Mouse (Mus musculus) kidney, embryonic 15.5 days (tissue): ENCODE results near the gene Negr1. TPM values are rescaled to one million over a fixed set of nuclear protein-coding genes. Genes with fewer than 3 reads are reported as not detected.

Experiments used
- ATAC-seq: fragments of 200-750 bp; cut with Nextera tagmentation; replicated peaks from 2 replicates; pipeline ENCODE4 v1.8.0; 2017; ENCODE audit warnings: moderate TSS enrichment; ENCODE audit not compliant: low FRiP score
- H3K27ac ChIP-seq: fragments of 300-500 bp; sonication (generic); 2 replicates; pipeline ENCODE4 v1.5.1; 2015; ENCODE audit warnings: mild to moderate bottlenecking, inconsistent platforms
- H3K27me3 ChIP-seq: fragments of 300-500 bp; sonication (generic); 2 replicates; pipeline ENCODE4 v1.6.1; 2015; ENCODE audit warnings: inconsistent platforms
- H3K36me3 ChIP-seq: fragments of 300-500 bp; sonication (generic); 2 replicates; pipeline ENCODE4 v1.6.1; 2015; ENCODE audit warnings: inconsistent platforms
- H3K4me1 ChIP-seq: fragments of 300-500 bp; sonication (generic); 2 replicates; pipeline ENCODE4 v1.6.1; 2015; ENCODE audit warnings: inconsistent platforms
- H3K4me2 ChIP-seq: fragments of 300-500 bp; sonication (generic); 2 replicates; pipeline ENCODE4 v1.6.1; 2015; ENCODE audit warnings: moderate library complexity, mild to moderate bottlenecking, inconsistent platforms
- H3K4me3 ChIP-seq: fragments of 300-500 bp; sonication (generic); replicated peaks from 2 replicates; pipeline ENCODE4 v1.5.1; 2015; ENCODE audit warnings: mild to moderate bottlenecking, inconsistent platforms
- H3K9ac ChIP-seq: fragments of 300-500 bp; sonication (generic); 2 replicates; pipeline ENCODE4 v1.6.1; 2015; ENCODE audit warnings: mild to moderate bottlenecking, inconsistent platforms
- H3K9me3 ChIP-seq: fragments of 300-500 bp; sonication (generic); replicated peaks from 2 replicates; pipeline ENCODE4 v1.6.1; 2016; ENCODE audit warnings: inconsistent platforms
- WGBS: fragments of 180-500 bp; shearing (Covaris S2); methylation state at CpG from one replicate; pipeline ENCODE4 v1.1.7; 2015; ENCODE audit warnings: mixed read lengths; 5-methylcytosine and 5-hydroxymethylcytosine counted together
- polyA plus RNA-seq: library from polyadenylated mRNA; unstranded; fragments of >200 nt; fragmentation: Nextera tagmentation; extraction: Ambion mirVana; gene quantifications from 2 replicates; pipeline ENCODE4 v1.2.1, GENCODE M21; 2015

Negr1 gene
- polyA plus RNA-seq, 1 experiment from 2014 or later = 11.2 TPM

DNA sequence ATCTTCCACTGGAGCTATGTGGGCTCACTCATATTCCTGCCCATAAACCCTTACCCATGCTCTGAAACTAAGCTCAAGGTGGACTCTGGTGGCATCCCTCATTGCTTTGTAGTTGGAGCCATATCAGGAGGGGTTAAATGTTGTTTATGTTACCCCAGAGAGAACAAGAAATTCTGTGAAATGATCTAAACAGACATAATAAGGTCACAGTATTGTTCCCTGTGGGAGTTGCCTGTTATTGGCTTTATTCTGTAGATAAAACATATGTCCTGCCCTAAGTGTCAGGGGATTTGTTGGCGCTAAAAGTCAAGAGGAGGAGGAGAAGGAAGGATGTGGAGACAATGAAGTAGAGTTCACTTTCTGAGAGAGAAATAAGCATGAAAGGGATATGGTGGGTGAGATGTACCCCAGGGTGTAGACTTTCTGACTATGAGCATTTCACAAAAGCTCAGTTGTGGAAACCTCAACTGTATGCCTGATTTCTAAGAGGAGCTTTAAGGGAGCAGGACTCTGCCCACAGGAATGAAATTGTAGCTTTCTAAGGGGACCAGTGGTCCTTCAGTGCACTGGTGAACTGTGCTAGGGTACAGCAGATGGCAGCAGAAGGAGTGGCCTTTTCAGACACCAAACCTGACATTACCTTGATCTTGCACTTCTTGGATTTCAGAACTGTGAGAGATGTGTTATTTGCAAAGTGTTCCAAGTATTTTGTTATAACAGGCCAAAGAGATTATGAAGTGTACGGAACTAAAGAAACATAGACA is 368.3 kb downstream of the Negr1 start:
- no peaks in the 10 kb centered on the region for H3K9me3 ChIP-seq

DNA sequence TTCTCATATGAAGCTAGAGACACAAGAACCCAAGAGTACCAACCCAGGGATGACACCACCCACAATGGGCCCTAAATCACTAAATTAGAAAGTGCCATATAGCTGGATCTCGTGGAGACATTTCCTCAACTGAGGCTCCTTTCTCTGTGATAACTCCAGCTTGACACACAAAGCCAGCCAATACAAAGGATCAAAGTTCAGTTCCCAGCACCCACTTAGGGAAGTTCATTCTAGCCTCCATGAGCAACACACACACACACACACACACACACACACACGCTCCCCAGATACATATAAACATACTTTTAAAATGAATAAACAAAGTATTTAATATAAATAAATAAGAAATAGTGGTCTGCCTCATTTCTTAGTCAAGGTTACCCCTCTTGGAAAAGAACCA is 369.4 kb downstream of the Negr1 start:
- WGBS = 90% methylated on average over 2 of the region's 2 CpGs
- no peaks in the 10 kb centered on the region for H3K27me3 ChIP-seq
- H3K9me3 ChIP-seq = no peaks in the 10 kb centered on the region
- no peaks in the 10 kb centered on the region for H3K4me1 ChIP-seq
- H3K36me3 ChIP-seq = no peaks in the 10 kb centered on the region
- no peak overlapping the region for H3K4me2 ChIP-seq
- no peak for ATAC-seq
- no peak overlapping the region for H3K27ac ChIP-seq
- H3K4me3 ChIP-seq = no peak overlapping the region
- no peak overlapping the region for H3K9ac ChIP-seq

More for the DNA sequence above, 368.3 kb downstream of the Negr1 start:
- Histone ChIP-seq H3K4me3 (no peak overlapping the region), H3K4me1 (no peaks in the 10 kb centered on the region), H3K4me2 (no peak overlapping the region), H3K9ac (no peak overlapping the region), H3K27ac (no peak overlapping the region), H3K27me3 (no peaks in the 10 kb centered on the region), H3K36me3 (no peaks in the 10 kb centered on the region)
- ATAC-seq = no peak
- 83% methylated on average over 2 of the region's 2 CpGs for WGBS

DNA sequence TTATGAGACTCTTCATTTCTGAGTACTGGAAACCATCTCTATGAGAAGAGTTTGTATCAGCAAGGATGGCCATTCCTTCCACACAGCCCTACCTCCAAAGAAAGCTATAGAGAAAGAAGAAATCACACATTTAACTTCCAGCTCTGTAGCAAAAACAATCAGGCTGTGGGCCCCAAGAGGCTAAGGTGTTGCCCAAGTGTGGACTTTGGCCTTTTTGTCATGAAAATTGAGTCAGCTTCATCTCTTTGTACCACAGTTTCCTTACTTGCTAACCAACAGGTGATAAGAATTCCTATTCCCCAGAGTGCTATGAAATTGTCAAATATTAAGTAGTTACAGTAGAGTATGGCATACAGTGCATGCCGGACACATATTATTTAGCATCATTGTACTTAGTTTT is 369.9 kb downstream of the Negr1 start:
- Histone ChIP-seq H3K4me1 (no peaks in the 10 kb centered on the region), H3K9me3 (no peaks in the 10 kb centered on the region), H3K9ac (no peak overlapping the region), H3K36me3 (no peaks in the 10 kb centered on the region), H3K4me2 (no peak overlapping the region), H3K4me3 (no peak overlapping the region), H3K27me3 (no peaks in the 10 kb centered on the region), H3K27ac (no peak overlapping the region)
- 92% methylated on average over 1 of the region's 1 CpGs for WGBS
- ATAC-seq = no peak

DNA sequence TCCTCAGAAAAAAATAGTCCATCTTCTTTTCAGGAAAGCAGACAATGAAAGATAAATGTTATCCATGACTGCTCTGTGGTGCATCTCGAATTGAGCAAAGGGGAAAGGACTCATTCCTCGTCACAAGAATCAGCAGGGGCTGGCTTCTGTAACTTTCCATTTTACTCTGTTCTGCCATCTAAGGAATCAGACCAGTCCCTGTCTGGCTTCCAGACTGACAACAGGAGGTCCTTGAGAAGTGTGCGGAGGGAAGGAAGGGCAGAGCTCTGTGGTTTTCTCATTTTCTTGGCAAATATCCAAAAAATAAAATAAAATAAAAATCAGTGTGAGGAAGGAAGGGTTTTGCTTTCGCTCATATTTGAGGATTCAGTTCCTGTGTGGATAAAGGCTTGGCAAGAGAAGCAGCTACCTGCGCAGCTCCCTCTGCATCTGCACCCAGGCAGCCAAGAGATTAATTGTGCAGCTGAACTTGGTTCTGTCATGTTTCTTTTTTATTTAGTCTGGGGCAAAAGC is 373.2 kb downstream of the Negr1 start:
- H3K9ac ChIP-seq = no peak overlapping the region
- ATAC-seq = no peak
- no peak overlapping the region for H3K4me2 ChIP-seq
- no peak overlapping the region for H3K4me3 ChIP-seq
- H3K9me3 ChIP-seq = no peaks in the 10 kb centered on the region
- 68% methylated on average over 5 of the region's 5 CpGs for WGBS
- no peaks in the 10 kb centered on the region for H3K27me3 ChIP-seq
- no peak overlapping the region for H3K27ac ChIP-seq
- H3K4me1 ChIP-seq = no peaks in the 10 kb centered on the region
- H3K36me3 ChIP-seq = no peaks in the 10 kb centered on the region

- WGBS = 66% methylated on average over 6 of the region's 6 CpGs
- H3K4me2 ChIP-seq = no peak overlapping the region
- H3K4me1 ChIP-seq = no peaks in the 10 kb centered on the region
- no peak overlapping the region for H3K9ac ChIP-seq
- H3K9me3 ChIP-seq = no peaks in the 10 kb centered on the region
- no peak overlapping the region for H3K27ac ChIP-seq
- no peak overlapping the region for H3K4me3 ChIP-seq
- ATAC-seq = no peak
- no peaks in the 10 kb centered on the region for H3K27me3 ChIP-seq
- no peaks in the 10 kb centered on the region for H3K36me3 ChIP-seq
Measured at GRCm38 (mm10) chr3:156947404-156947803, 385.8 kb downstream of the Negr1 start.

GRCm38 (mm10) chr3:156952970-156953369 is 391.4 kb downstream of the Negr1 start:
- Histone ChIP-seq H3K4me2 (no peak overlapping the region), H3K9me3 (no peaks in the 10 kb centered on the region), H3K4me3 (no peak overlapping the region), H3K27ac (no peak overlapping the region), H3K4me1 (no peaks in the 10 kb centered on the region), H3K27me3 (no peaks in the 10 kb centered on the region), H3K36me3 (no peaks in the 10 kb centered on the region), H3K9ac (no peak overlapping the region)
- no peak for ATAC-seq
- 77% methylated on average over 6 of the region's 6 CpGs for WGBS

DNA sequence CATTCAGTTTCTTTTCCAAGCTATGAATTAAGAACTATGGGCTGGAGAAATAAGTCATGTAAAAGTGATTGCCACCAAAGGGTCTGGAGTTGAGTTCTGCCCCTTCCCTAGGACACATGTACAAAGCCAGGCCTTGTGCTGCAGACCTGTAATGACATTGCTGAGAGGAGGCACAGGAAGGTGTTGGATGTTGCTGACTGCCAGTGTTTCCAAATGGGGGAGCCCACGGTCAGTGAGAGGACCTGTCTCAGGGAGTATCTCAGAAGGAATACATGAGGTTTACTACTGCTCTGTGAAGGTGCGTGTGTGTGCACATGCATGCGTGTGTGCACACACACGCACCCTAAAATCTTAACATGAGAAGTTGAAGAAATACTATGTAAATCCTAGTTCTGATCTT is 393.5 kb downstream of the Negr1 start:
- 86% methylated on average over 4 of the region's 4 CpGs for WGBS

GRCm38 (mm10) chr3:156958640-156959039 is 397.0 kb downstream of the Negr1 start:
- Histone ChIP-seq H3K4me2 (no peak overlapping the region), H3K4me1 (no peaks in the 10 kb centered on the region), H3K9me3 (no peaks in the 10 kb centered on the region), H3K9ac (no peak overlapping the region), H3K27ac (no peak overlapping the region), H3K4me3 (no peak overlapping the region), H3K27me3 (no peaks in the 10 kb centered on the region), H3K36me3 (no peaks in the 10 kb centered on the region)
- no peak for ATAC-seq
- 94% methylated on average over 7 of the region's 7 CpGs for WGBS

More for the DNA sequence above, 393.5 kb downstream of the Negr1 start:
- H3K27me3 ChIP-seq = no peaks in the 10 kb centered on the region
- H3K36me3 ChIP-seq = no peaks in the 10 kb centered on the region
- ATAC-seq = no peak
- H3K4me3 ChIP-seq = no peak overlapping the region
- H3K9ac ChIP-seq = no peak overlapping the region
- H3K4me1 ChIP-seq = no peaks in the 10 kb centered on the region
- H3K27ac ChIP-seq = no peak overlapping the region
- no peak overlapping the region for H3K4me2 ChIP-seq
- H3K9me3 ChIP-seq = no peaks in the 10 kb centered on the region

GRCm38 (mm10) chr3:156968764-156969163 is 407.2 kb downstream of the Negr1 start:
- WGBS = 72% methylated on average over 2 of the region's 2 CpGs
- Histone ChIP-seq H3K27ac (no peak overlapping the region), H3K4me3 (no peak overlapping the region), H3K36me3 (no peaks in the 10 kb centered on the region), H3K4me2 (no peak overlapping the region), H3K9ac (no peak overlapping the region), H3K9me3 (no peaks in the 10 kb centered on the region), H3K4me1 (no peaks in the 10 kb centered on the region), H3K27me3 (no peaks in the 10 kb centered on the region)
- ATAC-seq = no peak

- WGBS = 81% methylated on average over 2 of the region's 2 CpGs
- H3K4me2 ChIP-seq = no peak overlapping the region
- no peaks in the 10 kb centered on the region for H3K27me3 ChIP-seq
- H3K4me1 ChIP-seq = no peaks in the 10 kb centered on the region
- no peaks in the 10 kb centered on the region for H3K9me3 ChIP-seq
- ATAC-seq = no peak
- H3K36me3 ChIP-seq = no peaks in the 10 kb centered on the region
- no peak overlapping the region for H3K4me3 ChIP-seq
- no peak overlapping the region for H3K27ac ChIP-seq
- H3K9ac ChIP-seq = no peak overlapping the region
Measured at GRCm38 (mm10) chr3:156971104-156971503, 409.5 kb downstream of the Negr1 start.

- Histone ChIP-seq H3K4me1 (0 out of 2 replicates have a peak, but pooled peaks cover 2% of the 10 kb centered on the region), H3K4me3 (no peak overlapping the region), H3K27me3 (no peaks in the 10 kb centered on the region), H3K9ac (no peak overlapping the region), H3K27ac (no peak overlapping the region), H3K4me2 (no peak overlapping the region), H3K36me3 (no peaks in the 10 kb centered on the region), H3K9me3 (no peaks in the 10 kb centered on the region)
- WGBS = 63% methylated on average over 2 of the region's 2 CpGs
- ATAC-seq = no peak
Measured at GRCm38 (mm10) chr3:156976816-156977215, 415.2 kb downstream of the Negr1 start.

DNA sequence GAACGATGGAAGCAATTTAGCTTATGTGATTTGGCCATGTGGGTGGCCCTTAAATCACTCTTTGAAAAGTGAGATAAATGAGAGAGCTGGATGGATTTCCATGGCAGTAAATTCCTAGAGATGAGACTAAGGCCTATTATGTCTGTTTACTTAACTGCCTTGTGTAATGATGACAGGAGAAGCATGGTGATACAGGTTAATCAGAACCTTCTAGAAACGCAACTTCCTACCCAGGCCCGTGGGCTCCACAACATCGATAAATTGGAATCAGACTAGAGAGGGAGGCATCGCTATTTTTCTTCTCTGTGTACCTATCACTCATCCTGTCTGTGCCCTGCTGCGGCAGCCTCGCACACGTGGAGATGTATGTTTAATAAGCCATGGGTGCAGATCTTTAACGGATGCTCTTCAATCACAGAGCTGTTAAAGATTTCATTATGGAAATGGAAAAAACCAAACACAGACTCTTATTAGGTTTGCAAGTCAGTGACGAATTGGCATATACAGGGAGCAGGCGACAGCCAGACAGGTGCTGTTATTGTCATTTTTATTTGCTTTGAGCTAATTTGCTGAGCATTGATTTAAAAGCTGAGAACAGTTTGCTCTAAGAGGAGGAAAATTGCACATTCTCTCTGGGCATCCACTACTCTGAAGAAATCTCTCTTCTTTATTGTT is 418.6 kb downstream of the Negr1 start:
- no peak overlapping the region for H3K27ac ChIP-seq
- H3K4me2 ChIP-seq = no peak overlapping the region
- 52% methylated on average over 11 of the region's 11 CpGs for WGBS
- no peak overlapping the region for H3K4me3 ChIP-seq
- no peaks in the 10 kb centered on the region for H3K9me3 ChIP-seq
- ATAC-seq = no peak
- H3K4me1 ChIP-seq = 0 out of 2 replicates have a peak, but pooled peaks cover 2% of the 10 kb centered on the region
- no peak overlapping the region for H3K9ac ChIP-seq
- H3K27me3 ChIP-seq = no peaks in the 10 kb centered on the region
- H3K36me3 ChIP-seq = no peaks in the 10 kb centered on the region
